Comparison of ENCODE assay signal across 8 mouse cellular contexts in the genomic region with DNA sequence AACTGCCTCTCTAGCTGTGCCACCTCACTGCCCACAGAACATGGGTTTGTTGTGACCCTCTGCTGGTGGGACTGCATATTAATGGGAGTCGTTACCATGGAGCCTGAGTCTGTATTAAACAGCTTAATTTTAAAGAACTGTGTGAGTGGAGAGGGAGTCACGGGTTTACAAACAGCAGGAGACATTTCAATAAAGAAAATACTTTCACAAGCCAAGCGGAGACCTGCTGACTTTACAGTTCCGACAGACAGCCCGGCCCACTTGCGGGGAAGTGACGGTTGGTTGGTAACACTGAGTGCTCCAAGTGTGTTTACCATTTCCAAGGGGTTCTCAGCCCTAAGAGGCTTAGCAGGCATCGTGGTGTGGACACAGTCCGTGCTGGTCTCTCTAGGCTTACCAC. TPM values are rescaled to one million over a fixed set of nuclear protein-coding genes. Genes with fewer than 3 reads are reported as not detected.
DNase-seq lines count a peak whose midpoint lies in the region; ATAC-seq and TF ChIP-seq lines count a peak whose summit lies in the region.

No protein-coding gene starts in this region.

- H3K4me1 ChIP-seq in thymus, adult 2 months (replicated peaks; ENCODE audit: control insufficient read depth, insufficient read depth, low read length): peaks cover 75% of the 10 kb centered on the region
- H3K4me1 ChIP-seq in hindbrain, embryonic 14.5 days (replicated peaks; ENCODE audit: control insufficient read depth, insufficient read depth, low read length): peaks cover 39% of the 10 kb centered on the region

- no peak overlapping the region for H3K9ac ChIP-seq in hindbrain, embryonic 14.5 days

- no peak overlapping the region for H3K4me3 ChIP-seq in thymus, adult 2 months (ENCODE audit: control insufficient read depth, insufficient read depth, low read length)
- H3K4me3 ChIP-seq in hindbrain, embryonic 14.5 days (replicated peaks; ENCODE audit: low read length): no peak overlapping the region

- 71% methylated on average over 9 of the region's 9 CpGs for WGBS in thymus, adult 2 months
- WGBS in hindbrain, embryonic 14.5 days: 20% methylated on average over 9 of the region's 9 CpGs

- peaks cover 79% of the 10 kb centered on the region for H3K36me3 ChIP-seq in thymus, adult 2 months (ENCODE audit: control insufficient read depth, insufficient read depth, low read length)
- H3K36me3 ChIP-seq in hindbrain, embryonic 14.5 days (replicated peaks; ENCODE audit: control insufficient read depth, insufficient read depth): no peaks in the 10 kb centered on the region

- no peak for TF ChIP-seq POLR2A in thymus, adult 2 months (IDR thresholded peaks at IDR 0.05; ENCODE audit: control insufficient read depth, extremely low read depth, insufficient read depth, low read length, poor library complexity)

- no peaks in the 10 kb centered on the region for H3K9me3 ChIP-seq in hindbrain, embryonic 14.5 days (ENCODE audit: control insufficient read depth, low read length)

- ATAC-seq in hindbrain, embryonic 14.5 days (ENCODE audit: low FRiP score): peak; percentile 86
- ATAC-seq in frontal cortex, adult (ENCODE audit: low TSS enrichment): no peak

- no peak for TF ChIP-seq CTCF in thymus, adult 2 months (IDR thresholded peaks at IDR 0.05; ENCODE audit: borderline replicate concordance, control insufficient read depth, extremely low read depth, insufficient read depth, low read length, poor library complexity)

- H3K27me3 ChIP-seq in thymus, adult 2 months (ENCODE audit: control insufficient read depth, insufficient read depth, low read length): no peaks in the 10 kb centered on the region
- no peaks in the 10 kb centered on the region for H3K27me3 ChIP-seq in hindbrain, embryonic 14.5 days (ENCODE audit: control insufficient read depth, insufficient read depth, low read length)

- peak overlapping the region; percentile 27; the same call in 1 of the 2 replicates for H3K4me2 ChIP-seq in hindbrain, embryonic 14.5 days (replicated peaks)

- intact Hi-C loops in heart, postnatal 14 days (cut with DNase I): no loop called here

- DNase-seq in thymus, adult 2 months: no peak
- no peak for DNase-seq in thymus, postnatal 36 days
- DNase-seq in hindbrain, embryonic 14.5 days (ENCODE audit: low spot score): peak; percentile 67
- peak; percentile 58 to 76 for DNase-seq in lung, postnatal 4 days
- no peak for DNase-seq in testis, postnatal 14 days (ENCODE audit: low spot score)
- DNase-seq in spleen, adult 12 weeks (ENCODE audit: low spot score): no peak
- no peak for DNase-seq in heart, postnatal 14 days

- H3K27ac ChIP-seq in thymus, adult 2 months (ENCODE audit: control insufficient read depth, insufficient read depth, low read length): peak overlapping the region; percentile 99
- H3K27ac ChIP-seq in hindbrain, embryonic 14.5 days: peak overlapping the region; percentile 80

RNA-seq across cellular contexts. Expression of a gene that starts 36.6 kb away (rescaled TPM):
- 149 and 189 TPM in 2 replicates for polyA plus RNA-seq in thymus, adult 2 months (2012; rRNA removed)
- polyA plus RNA-seq in hindbrain, embryonic 14.5 days (2014; fragmentation: Nextera tagmentation; extraction: Ambion mirVana): 60.1 and 67.4 TPM in 2 replicates
- 10 to 100 TPM; 48.8 to 56.9 TPM for total RNA-seq in heart, postnatal 14 days (2021)

Comparison
In these comparisons a context has a peak if more than half of its experiments do, and no peak if none do; other contexts are left out.
1. DNase-seq: peak in hindbrain, embryonic 14.5 days (single experiment) and lung, postnatal 4 days (2 of 2); none in thymus, adult 2 months (single experiment), thymus, postnatal 36 days (0 of 2), testis, postnatal 14 days (single experiment), spleen, adult 12 weeks (single experiment) and heart, postnatal 14 days (0 of 2).